Mouse (Mus musculus): ENCODE results near the gene Inpp4b.

The Inpp4b gene

DNA sequence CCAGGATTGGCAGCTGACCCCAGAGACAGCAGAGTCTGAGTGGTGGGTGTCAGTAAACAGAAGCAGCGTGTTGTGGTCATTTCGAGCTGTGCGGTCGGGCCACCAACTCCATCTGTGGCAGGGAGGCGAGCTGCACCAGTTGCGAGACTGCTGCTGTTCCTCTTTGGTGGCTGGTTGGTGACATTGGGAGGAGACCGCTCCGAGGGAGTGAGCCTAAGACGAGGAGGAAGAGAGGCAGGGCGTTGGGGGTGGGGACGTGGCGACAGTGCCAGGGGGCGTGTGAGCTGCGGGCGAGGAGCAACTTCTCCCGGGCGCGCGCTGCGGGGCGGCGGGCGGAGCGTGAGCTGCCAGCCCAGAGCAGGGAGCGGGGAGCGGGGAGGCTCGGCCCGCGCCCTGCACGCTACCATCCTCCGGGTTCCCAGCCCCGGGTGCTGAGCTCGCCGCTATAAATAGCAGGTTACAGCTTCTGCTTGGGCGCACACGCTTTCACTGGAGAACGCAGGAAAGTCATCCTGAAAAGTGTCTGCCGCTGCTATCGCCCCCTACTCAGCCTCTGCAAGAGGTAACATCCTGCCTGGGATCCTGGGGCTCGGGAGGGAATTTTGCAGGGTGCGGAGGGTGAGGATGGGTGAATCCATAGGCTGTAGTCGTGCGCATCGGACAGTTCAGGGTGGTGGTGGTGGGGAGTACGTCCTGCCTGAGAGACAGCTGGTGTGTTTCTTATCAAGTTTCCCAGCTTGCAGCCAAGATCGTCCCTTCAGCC lies at the start of gene Inpp4b:
Inpp4b (plus strand) TSS at position 321 of the 763 bp plus-strand sequence.
- DNase-seq: peak; percentile 49

DNA sequence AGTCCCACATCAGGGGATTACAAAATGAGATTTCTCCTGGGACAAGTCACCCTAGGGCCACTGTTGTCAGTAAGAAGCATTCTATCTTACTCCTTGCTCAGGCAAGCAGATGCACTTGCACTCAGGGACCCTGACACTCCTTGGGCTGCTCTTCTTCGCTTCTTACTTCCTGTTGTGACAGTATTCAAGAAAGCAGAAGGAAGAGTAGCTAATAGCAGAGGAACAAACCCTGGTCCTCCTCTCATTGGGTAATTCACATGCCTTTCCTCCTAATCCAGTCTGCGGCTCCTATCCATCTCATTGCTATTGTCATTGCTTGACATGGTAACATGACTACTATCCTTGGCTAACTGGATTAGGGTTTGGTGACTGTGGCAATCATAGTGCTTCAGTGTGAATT lies 7.1 kb upstream of the Inpp4b start:
- no peak for DNase-seq

DNA sequence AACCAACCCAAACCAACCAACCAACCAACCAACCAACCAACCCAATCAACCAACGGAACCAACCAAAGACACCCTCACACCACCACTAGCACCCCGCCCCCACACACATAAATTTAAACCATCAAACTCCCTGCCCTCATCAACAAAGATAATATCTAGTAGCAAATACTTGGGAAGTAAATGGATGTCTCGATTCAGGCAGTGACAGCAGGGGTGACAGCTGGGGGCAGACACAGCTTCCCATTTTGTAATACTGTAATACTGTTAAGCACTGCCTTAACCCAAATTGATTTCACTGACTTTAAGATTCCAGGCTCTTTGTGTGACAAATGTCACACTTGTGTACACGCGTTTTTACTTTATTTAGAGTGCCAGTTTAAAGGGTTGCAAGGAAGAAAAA lies 1.2 kb upstream of the Inpp4b start:
- no peak for DNase-seq

DNA sequence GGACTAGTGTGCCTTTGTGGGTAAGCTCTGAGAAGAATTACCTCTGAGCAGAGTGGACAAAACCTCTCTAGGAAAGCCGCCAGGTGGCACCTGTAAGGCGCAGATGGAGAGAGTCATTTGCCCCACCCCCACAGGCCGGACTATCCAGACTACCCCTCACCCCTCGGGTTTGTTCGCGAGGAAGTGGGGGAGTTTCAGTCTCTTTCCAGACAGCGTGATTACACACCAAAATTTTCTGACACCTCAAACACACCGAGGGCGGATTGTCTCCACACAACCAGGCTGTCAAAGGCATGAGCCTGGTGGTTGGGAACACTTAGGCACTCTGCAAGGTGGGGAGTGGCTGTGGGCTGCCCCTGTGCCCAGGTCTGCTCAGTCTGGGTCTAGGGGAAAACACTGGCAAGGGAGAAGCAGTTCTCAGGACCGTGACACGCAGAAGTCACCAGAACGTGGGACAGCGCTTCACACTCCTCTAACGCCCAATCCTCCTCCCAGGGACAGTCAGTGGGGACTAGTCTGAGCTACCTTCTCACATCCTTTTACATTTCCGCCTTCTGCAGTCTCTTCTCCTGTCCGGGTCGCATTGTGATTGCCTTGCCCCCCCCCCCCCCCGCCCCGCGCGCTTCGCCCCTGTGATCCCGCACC lies 643 bp upstream of the Inpp4b start:
- peak; percentile 73 for DNase-seq

DNA sequence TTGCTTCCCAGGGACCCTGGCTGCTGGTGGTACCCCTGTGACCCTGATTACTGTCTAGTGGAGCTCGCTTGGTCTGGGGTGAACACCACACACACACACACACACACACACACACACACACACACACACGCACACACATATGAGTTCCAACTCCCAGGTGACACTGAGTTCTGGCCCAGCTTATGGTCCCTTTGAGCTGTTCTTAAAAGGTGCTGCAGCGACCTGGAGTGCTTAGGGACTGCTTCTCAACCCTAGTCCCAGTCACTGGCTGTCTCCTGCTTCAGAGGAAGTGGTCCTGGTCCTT lies 595 bp downstream of the Inpp4b start:
- DNase-seq: no peak

DNA sequence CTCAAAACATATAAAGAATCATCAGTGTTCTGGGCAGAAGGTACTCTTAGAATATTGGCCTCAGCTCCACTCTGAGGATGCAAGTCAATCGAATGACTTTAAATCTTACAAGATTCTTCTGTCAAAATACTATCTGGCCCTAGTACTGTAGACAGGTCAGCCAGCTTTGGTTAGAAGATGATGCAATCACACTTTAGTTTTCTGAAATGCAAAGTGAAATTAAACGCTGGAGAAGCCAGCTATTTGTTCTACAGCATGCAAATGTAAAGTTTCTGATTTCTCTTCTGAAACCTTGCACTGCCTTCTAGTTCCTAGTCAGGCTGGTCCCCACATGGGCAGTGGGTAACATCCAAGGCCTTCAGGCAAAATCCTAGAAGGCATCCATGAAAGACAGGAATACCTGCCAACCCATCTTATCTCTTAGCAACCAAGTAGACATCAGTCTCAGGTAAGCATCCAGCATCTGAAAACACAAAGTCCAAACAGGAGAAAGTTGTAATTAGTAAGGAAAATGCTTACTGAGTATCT lies 2.9 kb downstream of the Inpp4b start:
- DNase-seq: no peak

DNA sequence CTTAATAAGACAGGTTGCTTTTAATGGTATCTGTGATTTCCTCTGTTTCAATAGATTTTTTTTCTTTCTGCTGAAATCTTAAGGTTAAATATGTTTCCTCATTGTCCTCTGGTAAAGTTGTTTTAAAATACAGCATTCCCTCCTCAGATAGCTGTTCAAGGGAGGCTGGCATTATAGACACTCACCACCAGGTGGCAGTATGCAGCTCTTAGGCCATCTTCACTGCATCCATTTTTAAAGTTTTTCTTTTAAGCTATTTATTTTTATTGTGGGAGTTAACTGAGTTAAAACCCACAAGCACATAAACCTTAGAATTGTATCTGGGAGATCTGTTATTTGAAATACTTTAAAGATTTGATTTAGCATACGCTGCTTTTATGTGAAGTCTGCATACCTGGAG lies 7.1 kb downstream of the Inpp4b start:
- peak; percentile 40 for DNase-seq

DNA sequence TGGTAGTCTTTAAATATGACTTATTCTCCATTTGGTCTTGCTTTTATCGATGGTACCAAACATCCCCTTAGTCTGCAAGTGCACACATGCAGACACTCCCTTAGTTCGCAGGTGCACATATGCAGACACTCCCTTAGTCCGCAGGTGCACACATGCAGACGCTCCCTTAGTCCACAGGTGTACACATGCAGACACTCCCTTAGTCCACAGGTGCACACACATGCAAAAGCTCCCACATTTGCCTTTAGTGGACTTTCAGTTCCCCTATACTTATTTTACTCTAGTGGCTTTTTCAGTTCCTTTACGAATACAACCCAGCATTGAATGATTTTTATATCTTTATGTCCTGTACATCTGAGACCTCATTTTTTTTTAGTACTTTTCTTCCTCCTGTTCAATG lies 11.1 kb downstream of the Inpp4b start:
- DNase-seq: no peak

DNA sequence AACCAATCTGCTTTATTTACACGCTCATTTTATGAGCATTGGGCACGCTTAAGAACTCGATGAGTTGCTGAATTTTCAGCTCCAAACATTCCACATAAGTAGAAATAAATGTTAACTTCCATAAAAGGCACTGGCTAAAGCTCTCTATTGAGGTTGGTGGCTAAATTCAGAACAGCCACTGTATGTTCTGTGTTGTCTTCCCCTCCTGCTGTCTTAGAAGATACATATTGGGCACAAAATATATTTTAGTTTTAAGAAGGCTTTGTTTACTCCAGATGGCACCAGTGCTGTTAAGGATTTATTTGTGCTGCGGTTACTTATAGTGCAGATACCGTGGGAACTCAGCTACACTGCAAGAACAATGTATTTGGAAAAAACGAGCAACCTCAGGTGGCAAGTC lies 15.8 kb downstream of the Inpp4b start:
- no peak for DNase-seq

DNA sequence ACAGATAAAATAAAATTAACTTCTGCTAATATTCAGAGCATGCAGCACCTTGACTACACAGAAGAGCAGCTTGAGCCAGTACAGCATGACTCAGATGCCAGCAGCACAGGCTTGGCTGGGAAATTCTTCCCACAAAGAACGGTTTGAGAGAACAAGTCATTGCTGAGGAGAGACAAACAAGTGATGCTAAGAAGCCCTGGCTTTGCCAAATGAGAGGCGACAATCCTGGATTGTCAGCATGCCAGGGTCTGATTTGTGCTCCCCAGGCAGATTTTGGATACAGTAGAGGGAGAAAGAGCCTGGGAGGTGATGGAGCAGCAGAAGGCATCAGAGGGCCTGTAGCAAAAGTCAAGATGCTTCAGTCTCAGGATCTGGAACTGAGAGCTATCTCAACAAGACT lies 18.2 kb downstream of the Inpp4b start:
- no peak for DNase-seq

DNA sequence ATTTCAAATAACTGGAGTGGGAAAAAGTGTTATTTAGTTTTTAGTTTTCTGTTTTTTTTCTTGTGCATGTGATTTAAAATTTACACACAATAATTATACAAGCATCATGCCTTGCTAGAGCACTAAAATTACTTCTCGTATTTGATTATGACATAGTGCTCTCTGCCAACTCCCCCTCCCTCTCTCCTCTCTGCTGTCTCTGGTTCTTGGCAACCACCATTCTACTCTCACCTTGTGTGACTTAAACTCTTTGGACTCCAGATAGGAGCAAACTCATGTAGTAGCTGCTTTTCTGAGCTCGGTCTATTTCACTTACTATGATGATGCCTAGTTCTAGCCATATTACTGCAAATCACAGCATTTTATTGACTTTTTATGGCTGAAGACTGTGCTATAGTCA lies 18.8 kb downstream of the Inpp4b start:
- DNase-seq: no peak

DNA sequence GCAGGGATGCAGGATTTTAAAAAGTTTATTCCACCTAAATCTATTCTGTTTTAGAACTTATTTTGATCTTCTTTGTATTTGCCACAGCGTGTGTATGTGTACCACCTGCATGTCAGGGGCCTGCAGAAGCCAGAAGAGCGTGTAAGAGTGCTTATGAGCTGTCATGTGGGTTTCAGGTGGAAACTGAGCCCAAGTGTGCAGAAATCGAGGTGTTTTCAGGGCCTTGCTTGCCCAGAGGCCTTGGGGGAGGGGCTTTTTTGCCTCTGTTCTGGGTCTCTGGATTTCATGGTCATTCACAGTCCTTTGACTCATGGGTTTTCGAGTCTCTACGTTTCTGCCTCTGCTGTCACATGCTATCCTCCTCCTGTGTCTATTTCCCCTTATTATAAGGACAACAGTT lies 28.3 kb downstream of the Inpp4b start:
- no peak for DNase-seq

DNA sequence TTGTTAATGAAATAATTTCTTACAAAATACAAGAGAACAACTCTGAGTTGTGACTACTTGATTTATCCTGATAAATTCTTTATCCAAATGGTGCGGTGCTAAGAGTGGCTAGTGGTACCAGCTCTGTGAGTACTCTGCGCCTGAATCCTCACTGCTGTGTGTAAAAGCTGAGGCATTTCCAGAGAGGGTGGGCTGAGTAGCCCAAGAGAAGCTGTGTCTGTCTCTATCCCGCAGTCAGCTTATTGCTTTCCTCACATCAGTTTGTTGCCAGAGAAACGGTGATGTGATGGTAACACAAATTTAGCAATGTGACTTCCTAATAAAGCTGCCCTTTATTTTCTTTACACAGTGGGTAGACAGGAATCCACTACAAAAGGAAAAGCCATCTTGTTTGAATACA lies 29.5 kb downstream of the Inpp4b start:
- DNase-seq: no peak

DNA sequence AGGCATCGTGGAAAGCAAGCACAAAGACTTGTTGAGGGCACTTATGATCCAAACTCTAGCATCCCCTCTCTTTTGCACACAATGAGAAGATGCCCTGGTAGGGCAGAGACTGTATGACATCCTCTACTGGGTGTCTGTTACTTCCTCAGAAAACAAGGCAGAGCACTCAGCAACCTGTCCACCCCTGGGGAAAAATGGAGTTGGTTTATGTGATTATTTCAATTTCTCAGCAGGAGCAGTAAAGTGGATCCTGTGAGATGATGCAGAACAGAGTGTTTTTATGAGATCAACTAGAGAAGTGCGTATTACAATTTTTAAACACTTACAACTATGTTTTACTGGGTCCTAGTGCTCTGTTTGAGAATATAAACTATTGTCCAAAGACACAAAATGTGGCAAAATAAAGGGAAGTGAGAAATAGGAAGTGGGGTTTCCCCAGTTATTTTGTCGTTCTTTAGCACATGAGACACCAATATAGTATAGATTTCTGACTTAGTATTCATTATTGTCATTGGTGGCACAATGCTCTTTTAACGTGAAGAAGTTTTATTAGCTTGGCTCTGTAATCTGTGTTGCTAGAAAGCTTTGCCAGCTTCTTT lies 32.6 kb downstream of the Inpp4b start:
- DNase-seq: no peak

DNA sequence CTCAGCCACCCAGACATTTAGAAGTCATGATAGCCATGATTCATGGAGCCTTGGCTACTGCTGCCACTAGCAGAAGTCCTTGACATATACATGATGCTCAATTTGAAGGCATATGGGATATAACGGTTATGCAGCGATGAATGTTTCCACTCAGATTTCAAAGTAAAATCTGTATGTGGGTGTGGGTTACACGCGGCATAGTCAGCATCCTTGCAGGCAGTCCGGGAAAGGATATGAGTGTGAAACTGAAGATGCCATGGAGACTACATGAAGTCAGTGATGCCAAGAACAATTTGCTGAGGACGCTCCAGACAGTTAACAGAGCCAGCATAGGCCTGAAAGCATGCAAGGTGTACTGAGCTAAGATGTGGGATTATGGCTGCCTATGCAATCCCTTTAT lies 46.6 kb downstream of the Inpp4b start:
- DNase-seq: no peak

DNA sequence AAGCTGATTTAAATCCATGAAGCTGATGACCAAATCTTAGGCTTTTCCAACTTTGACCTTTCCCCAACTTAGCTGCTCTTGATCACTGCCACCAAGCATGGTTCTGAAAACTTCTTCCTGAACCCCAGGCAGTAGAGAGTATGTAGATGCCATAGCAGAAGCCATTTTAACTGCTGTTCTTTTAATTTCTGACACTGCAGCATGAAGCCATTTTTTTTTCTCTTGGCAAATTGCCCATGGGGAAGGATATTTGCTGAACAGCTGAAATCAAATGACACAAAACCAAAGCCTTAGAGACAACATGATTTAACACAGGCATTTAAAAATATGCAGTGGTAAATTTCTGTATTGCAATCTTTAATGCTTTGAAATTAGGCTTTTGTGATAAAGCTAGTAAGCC lies 56.7 kb downstream of the Inpp4b start:
- DNase-seq: no peak

DNA sequence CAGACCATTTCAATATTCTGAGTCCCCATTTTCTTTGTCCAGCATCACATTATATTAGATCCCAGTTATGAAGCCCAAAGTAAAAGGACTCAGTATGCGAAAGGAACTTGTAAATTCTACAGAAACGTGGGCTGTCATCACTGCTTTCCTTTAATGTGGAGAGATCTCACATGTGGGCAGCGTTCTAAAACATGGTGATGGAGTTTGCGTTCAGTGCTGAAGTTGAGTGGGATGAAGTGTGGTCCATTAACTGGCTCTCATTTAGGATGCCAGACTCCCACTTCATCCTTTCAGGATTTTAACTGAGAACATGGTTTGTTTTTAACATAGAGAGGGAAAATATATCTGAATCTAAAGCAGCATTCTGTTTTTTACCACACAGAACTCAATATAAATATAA lies 57.1 kb downstream of the Inpp4b start:
- no peak for DNase-seq

DNA sequence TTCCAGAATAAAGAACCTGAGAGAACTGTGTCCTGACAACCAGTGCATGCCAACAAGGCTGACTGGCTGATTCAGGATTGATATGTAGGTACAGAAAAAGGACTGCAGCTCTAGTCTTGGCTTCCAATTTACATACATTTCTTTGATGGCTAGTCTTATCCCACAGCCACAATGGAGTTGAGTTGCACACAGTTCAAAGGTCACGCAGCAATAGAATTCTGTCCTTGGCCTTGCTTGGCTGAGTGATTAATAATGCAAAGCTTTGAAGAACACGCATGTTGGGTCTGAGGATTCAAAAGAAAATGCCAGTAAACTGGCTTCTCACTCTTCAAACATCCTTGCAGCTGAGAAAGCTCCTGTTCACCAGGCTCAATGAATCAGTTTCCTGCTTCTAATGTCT lies 70.4 kb downstream of the Inpp4b start:
- DNase-seq: no peak

DNA sequence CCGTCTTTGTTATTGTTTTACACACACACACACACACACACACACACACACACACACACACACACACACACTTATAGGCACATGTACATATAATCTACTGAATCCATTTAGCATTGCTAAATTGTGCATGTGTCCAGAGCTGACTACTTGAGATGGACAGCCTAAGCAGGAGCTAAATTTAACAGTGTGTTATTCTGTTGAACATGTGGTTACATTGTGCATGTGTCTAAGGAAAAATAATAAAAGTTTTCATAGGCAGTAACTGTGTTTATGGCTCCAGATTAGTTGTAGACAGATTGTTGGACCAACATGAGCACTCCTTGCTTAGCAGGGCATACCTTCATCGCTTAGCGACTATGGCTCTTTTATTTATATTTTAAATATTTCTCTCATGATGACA lies 101.6 kb downstream of the Inpp4b start:
- no peak for DNase-seq

DNA sequence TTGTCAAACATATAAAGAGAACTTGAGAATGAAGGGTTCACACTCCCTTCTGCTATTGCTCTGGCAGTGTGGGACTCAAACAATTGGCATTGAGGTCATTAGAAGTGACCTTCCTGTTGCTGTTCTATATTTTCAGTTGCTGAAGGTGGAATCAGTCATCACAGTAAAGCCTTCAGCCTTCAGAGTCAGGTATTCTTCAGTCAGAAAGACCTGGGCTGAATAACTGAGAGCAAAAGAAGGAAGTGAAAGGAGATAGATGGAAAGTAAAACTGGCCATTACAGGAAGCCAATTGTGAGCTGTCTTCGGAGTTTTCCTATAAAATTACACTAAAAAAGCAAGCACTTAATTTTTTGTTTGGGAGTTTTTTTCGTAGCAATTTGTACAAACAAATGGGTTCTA lies 107.4 kb downstream of the Inpp4b start:
- no peak for DNase-seq

DNA sequence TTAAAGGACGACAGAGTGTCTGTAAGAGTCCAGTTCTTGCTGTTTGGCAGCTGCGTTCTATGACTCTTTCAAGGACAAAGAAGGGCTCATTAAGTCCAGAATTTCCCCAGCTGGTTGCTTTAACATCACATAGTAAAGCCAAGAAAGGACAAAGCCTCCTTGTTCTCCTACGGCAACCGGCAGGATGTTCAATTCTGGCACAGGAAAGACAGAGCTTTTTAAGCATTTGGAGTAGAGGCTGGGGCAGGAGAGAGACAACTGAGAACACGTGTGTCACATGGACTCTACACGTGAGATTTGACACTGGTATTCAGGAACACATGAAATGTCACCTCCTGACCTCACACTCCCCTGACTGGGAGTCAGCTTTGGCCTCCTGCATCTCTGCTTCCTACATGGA lies 109.7 kb downstream of the Inpp4b start:
- DNase-seq: peak; percentile 57

DNA sequence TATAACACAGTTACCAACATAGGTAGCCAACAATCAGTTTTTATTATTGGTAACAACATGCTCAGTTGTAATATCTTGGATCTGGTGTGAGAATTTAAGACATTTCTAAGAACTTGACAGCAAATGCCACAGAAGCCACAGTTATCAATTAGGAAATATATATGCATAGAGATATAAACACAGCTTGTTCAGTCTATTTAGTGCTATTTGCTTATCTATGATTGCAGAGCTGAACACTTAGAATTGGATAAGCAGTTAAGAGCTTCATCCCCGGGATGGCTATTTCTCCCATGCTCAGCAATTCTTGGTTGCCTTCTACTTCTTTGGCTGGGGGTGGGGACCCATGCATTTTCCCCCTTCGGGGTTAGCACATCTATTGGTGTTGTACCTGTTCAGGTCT lies 112.5 kb downstream of the Inpp4b start:
- no peak for DNase-seq

DNA sequence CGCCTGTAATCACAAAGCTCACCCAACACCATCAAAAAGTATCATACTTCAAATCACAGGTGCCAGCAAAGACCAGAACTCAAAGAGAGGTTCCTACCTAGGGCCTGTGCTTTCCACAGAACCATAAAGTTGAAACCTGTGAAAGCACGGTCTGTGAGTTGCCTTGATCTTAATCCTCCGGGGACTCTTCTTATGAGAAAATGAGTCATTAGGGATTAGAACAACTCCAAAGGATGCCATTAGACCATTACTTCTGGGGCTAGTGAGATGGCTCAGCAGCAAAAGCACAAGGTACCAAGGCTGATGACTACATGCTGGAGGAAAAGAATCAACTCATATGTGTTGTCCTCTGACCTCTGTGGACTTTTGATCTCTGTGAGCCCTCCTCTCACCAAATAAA lies 121.4 kb downstream of the Inpp4b start:
- no peak for DNase-seq

DNA sequence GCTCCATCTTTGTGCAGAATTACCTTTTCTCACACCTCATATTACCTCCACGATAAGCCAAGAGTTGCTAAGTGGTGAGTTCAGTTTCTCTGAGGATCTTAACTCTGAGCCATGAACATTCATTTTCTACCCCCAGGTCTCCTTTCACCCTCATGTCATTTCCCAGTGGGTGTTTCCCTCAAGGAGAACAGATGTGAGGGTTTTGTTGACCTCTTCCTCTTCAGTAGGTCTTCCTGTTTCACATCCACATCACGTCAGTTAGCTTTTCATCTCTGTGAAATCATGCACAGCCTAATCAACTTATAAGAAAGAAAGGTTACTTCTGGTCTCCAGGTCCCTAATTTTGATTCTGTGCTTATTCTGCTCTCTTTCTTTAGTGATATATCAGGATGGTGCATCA lies 124.4 kb downstream of the Inpp4b start:
- DNase-seq: no peak

DNA sequence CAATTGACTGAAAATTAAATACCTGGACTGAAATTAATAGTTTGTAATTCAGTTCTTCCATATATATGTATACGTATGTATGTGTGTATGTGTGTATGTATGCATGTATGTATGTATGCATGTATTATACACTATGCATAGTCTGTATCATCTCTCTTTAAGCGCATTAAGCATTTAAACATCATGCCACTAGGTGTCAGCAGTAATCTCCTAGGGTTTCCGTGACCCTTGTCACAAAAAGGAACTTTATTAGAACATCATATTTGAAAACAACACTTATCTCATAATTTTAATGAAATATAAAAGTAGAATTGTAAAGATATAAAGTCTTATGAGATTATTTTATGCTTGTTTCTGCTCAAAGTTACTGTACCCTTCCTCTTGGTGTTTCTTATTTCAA lies 136.3 kb downstream of the Inpp4b start:
- peak; percentile 34 for DNase-seq
